Mouse (Mus musculus) WW6 (cell line): ENCODE data around the gene Uncx.
"Not testable (repeated sequence)": the region's sequence is repeated elsewhere in the genome, so short reads cannot be mapped to it uniquely, and the experiment has no call there.

Source experiments
- DNase-seq: peaks from one replicate; pipeline ENCODE4 v3.0.0-alpha.2; 2013; ENCODE audit warnings: low read depth, low spot score

Gene Uncx

GRCm38 (mm10) chr5:139561363-139562001, 18.2 kb downstream of the Uncx start:
- DNase-seq, result no peak

GRCm38 (mm10) chr5:139564663-139565062, 21.4 kb downstream of the Uncx start:
- no peak for DNase-seq

- DNase-seq, result no peak
Measured at GRCm38 (mm10) chr5:139565462-139565861, 22.2 kb downstream of the Uncx start.

GRCm38 (mm10) chr5:139566640-139567399, 23.5 kb downstream of the Uncx start:
- DNase-seq, result no peak

GRCm38 (mm10) chr5:139568079-139568478, 24.8 kb downstream of the Uncx start:
- DNase-seq, result no peak

GRCm38 (mm10) chr5:139572526-139572925, 29.2 kb downstream of the Uncx start:
- DNase-seq, result no peak

- no peak for DNase-seq
Measured at GRCm38 (mm10) chr5:139573606-139574311, 30.5 kb downstream of the Uncx start.

GRCm38 (mm10) chr5:139575054-139575453, 31.8 kb downstream of the Uncx start:
- DNase-seq, result no peak

- no peak for DNase-seq
Measured at GRCm38 (mm10) chr5:139580171-139580743, 37.0 kb downstream of the Uncx start.

GRCm38 (mm10) chr5:139581308-139581868, 38.1 kb downstream of the Uncx start:
- DNase-seq, result no peak

GRCm38 (mm10) chr5:139584971-139585747, 41.9 kb downstream of the Uncx start:
- DNase-seq, result no peak

GRCm38 (mm10) chr5:139585748-139586060, 42.4 kb downstream of the Uncx start:
- DNase-seq, result no peak

GRCm38 (mm10) chr5:139587459-139587858, 44.2 kb downstream of the Uncx start:
- DNase-seq, result not testable (repeated sequence)

- not testable (repeated sequence) for DNase-seq
Measured at GRCm38 (mm10) chr5:139590682-139591360, 47.5 kb downstream of the Uncx start.

GRCm38 (mm10) chr5:139592011-139592410, 48.7 kb downstream of the Uncx start:
- no peak for DNase-seq

- DNase-seq, result no peak
Measured at GRCm38 (mm10) chr5:139592850-139593249, 49.6 kb downstream of the Uncx start.

GRCm38 (mm10) chr5:139593746-139594145, 50.5 kb downstream of the Uncx start:
- no peak for DNase-seq

- no peak for DNase-seq
Measured at GRCm38 (mm10) chr5:139595001-139595400, 51.7 kb downstream of the Uncx start.
